Mouse (Mus musculus) liver (tissue): ENCODE measurements at regions not wholly inside any gene's neighbourhood (a gene's known extent, or its start where the extent isn't known, plus 50 kb on each side); places are given as distances from the start of the nearest gene placed in this dataset.

ENCODE experiments used
- DNase-seq: peaks from one replicate; pipeline ENCODE4 v3.0.0-alpha.2; 2020; ENCODE audit warnings: mixed read lengths

DNA sequence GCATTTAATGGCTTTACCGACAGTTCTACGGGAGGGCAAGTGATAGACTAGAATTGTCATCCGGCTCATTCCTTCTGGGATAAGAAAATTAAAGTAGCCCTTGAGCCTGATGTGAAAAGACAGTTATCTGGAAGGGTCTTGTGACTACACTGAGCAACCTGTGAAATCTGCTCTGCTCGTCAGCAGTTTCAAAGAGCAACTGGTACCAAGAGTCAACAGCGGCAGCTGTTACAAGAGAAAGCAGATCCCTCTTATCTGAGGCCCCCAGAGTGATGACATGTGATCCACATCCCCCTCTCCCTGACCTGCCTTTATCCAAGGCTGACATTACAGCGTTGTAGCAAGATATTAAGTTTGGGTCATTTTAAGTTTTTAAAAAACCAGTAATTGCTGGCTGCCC, 52.6 kb upstream of the Unc13c start:
- DNase-seq = no peak

DNA sequence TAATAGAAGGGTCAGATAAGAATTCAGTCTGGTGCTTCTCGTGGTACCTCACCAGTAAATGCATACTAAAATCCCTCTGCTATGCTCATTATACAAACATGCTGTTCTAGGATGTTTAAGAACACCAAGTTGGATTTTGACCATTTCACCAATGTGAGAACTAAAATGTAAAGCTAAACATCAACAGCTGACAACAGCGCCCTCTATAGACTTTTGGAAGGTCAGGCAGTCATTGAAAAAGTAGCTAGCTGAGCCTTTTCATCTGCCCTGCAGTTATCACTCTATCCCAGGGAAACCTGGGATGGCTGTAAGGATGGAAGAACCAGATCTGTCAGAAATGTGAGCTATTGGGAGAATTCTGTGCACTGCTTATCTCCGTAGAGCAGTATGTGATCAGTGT, 55.2 kb upstream of the Unc13c start:
- DNase-seq = no peak

DNA sequence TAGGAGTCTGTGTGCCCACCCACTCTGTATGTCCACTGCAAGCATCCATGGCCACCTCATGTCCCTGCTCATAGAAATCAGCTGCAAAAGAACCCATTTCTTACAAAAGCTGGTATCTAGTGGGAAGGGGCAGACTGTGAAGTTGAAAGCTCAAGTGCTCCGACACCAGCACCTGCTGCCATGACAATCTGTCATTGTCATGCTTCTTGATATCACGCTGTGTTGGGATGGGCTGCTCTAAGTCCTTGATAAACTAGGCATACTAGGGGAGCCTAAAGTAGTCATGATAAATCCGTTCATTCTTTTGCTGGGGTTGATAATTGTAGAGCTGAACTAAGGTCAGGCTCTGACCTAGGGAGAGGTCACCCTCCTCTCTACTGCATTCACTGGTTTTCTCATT, 57.4 kb upstream of the Unc13c start:
- no peak for DNase-seq

DNA sequence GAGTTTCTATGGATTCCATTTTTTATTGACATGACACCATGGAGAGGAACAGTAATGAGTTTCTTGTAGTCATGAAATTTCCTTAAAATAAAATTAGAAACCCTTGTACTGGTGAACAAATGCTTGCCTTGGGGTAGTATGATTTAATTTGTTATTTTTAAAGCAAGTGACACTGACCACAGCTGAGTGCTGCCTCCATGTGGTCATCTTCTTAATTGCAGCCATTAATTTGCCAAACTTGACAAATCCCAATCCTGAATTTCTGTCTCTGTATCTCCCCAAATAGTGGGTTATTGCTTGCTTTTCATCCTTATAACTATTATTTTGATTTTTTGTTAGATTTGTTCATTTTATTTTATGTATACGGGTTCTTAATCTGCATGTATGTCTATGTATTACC, 59.7 kb upstream of the Unc13c start:
- DNase-seq = no peak

DNA sequence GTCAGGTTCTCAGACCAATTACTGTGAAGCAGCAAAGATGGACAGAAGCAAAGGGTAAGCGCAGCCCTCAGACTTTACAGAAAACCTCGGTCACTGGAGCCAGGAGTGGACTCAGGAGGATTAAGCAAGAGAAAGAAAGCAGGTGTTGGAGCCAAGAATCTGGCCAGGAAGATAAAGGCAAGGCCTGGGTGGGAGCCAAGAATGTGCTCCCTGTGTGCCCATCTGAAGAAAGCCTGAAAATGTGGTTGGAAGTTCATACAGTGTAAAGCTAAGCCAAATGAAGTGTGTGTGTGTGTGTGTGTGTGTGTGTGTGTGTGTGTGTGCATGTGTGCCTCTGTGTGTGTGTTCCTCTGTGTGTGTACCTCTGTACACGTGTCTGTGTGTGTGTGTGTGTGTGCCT, 64.2 kb upstream of the Wdr72 start:
- DNase-seq = peak; percentile 10

DNA sequence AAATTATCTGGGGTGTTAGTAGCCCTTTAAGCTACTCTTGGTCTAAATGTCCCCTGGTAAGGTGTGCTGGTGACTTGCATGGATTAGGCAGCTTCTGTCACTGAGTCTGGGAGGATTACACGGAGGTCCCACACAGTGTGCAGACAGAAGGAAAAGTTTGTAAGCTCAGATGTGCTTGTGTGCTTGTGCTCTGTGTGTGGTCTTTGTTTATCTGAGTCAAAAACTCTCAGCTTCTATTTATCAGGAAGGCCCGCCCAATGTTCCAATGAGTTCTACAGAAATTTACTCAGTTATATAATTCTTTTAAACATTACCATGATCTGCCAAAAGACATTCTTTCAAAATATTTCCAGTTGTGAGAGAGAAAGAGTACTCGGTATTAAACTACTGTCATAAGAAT, 60.4 kb upstream of the Wdr72 start:
- DNase-seq = no peak

DNA sequence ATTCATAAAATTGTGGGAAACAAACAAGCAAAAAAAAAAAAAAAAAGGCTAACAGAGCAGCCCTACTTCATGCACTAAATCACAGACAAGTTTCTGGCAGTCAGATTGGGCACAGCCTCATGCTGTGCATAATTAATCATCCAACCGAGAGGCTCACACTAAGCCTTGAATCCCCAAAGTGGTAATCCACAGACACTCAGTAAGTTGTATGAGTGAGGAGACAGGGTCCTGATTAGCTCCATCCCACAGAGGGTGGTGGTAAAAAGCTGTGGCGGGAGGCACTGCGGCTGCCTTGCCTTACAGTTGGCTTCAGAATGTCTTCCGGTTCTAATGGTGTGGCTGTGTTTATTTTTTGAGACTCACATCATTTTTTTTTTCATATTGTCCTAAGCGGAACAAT, 53.4 kb upstream of the Wdr72 start:
- DNase-seq = no peak

DNA sequence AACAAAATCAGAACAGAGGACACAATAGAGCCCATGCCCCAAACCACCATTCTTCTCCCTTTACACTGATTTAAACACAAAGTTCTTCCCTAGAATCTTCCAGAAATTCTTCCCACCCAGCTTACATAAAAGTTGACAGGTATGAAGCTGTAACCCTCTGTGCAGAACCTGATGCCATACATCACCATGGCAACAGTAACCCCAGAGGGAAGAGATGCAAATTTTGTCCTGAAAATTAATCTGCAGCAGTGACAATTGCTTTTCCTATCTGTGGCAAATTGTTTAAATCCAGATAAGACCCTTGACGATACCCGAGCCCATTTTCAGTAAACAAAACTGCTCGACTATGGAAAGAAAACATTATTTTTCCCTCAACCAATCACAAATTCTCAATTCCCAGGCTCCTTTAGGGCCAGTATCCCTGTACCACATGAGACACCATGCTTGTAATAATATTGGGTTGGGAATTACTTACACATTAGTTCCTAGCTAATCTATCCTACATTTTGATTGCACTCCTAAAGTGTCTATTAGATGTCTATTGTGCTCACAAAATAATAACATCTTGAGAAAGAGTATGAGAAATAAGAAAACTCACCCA, 52.6 kb upstream of the Wdr72 start:
- no peak for DNase-seq

DNA sequence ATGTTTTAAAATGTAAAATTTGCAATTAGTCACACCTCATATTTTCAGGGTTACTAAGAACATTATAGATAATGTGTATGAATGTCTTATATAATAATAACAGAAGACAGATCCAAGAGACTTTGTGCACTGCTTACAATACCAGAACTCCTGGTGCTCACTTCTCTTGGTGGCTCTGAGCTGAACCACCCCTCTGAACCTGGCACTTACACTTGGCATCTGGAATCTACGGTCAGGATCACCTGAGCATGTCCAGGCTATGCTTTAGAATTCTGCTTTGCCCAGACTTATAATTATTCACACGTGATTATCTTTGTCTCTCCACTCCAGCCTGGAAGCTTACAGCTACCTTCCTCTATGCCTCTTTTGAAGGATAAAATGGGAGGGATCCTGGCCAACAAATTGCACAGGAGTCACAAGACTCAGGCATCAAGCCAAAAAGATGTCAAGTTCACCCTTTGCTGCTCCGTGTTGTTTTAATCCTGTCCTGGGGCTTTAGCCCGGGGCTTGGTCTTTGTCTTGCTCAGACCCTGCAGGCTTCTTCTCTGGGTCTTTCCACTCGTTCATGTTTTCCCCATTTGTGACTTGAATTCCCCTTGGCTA, 51.8 kb upstream of the Wdr72 start:
- no peak for DNase-seq
